Mouse (Mus musculus) cerebellum, postnatal 4 days (tissue): ENCODE results near the gene Rgmb.

Source experiments
- DNase-seq, 2 experiments: peaks; one replicate each; pipeline ENCODE4 v3.0.0; 2022; ENCODE audit warnings: low spot score in 2 of 2, mixed read lengths in 1 of 2

Gene Rgmb

GRCm38 (mm10) chr17:15822376-15822775 lies 8.5 kb downstream of the Rgmb start:
- no peak for DNase-seq

- no peak for DNase-seq
Observed at GRCm38 (mm10) chr17:15821706-15822105, 9.1 kb downstream of the Rgmb start.

GRCm38 (mm10) chr17:15820761-15821160 lies 10.1 kb downstream of the Rgmb start:
- DNase-seq = no peak

- no peak for DNase-seq
Observed at GRCm38 (mm10) chr17:15820146-15820545, 10.7 kb downstream of the Rgmb start.

- DNase-seq = no peak
Observed at GRCm38 (mm10) chr17:15818372-15818771, 12.5 kb downstream of the Rgmb start.

- DNase-seq = no peak
Observed at GRCm38 (mm10) chr17:15817634-15818033, 13.2 kb downstream of the Rgmb start.

GRCm38 (mm10) chr17:15817096-15817450 lies 13.8 kb downstream of the Rgmb start:
- DNase-seq = no peak

- DNase-seq = no peak
Observed at GRCm38 (mm10) chr17:15816379-15817095, 14.3 kb downstream of the Rgmb start.

- DNase-seq = no peak
Observed at GRCm38 (mm10) chr17:15815312-15816018, 15.4 kb downstream of the Rgmb start.

GRCm38 (mm10) chr17:15813658-15814212 lies 17.1 kb downstream of the Rgmb start:
- DNase-seq = no peak

- no peak for DNase-seq
Observed at GRCm38 (mm10) chr17:15812136-15812778, 18.6 kb downstream of the Rgmb start.

- no peak for DNase-seq
Observed at GRCm38 (mm10) chr17:15809949-15810348, 20.9 kb downstream of the Rgmb start.

- DNase-seq = no peak
Observed at GRCm38 (mm10) chr17:15808468-15809374, 22.1 kb downstream of the Rgmb start.

GRCm38 (mm10) chr17:15808015-15808414 lies 22.8 kb downstream of the Rgmb start:
- DNase-seq = no peak

- DNase-seq = no peak
Observed at GRCm38 (mm10) chr17:15807295-15807984, 23.4 kb downstream of the Rgmb start.

GRCm38 (mm10) chr17:15804008-15804812 lies 26.6 kb downstream of the Rgmb start:
- DNase-seq = peak in 1 of 2 experiments; percentile 34

- DNase-seq = no peak
Observed at GRCm38 (mm10) chr17:15799195-15799793, 31.5 kb downstream of the Rgmb start.

GRCm38 (mm10) chr17:15790716-15791115 lies 40.1 kb downstream of the Rgmb start:
- DNase-seq = no peak

- DNase-seq = peak in 1 of 2 experiments; percentile 36
Observed at GRCm38 (mm10) chr17:15787036-15787435, 43.8 kb downstream of the Rgmb start.

- no peak for DNase-seq
Observed at GRCm38 (mm10) chr17:15777979-15778378, 52.9 kb downstream of the Rgmb start.
